8 mouse cellular contexts compared by ENCODE assay signal in genomic region chr13:58452651-58453413, GRCm38 (mm10). TPM values are rescaled to one million over a fixed set of nuclear protein-coding genes. Genes with fewer than 3 reads are reported as not detected.
DNase-seq lines count a peak whose midpoint lies in the region; ATAC-seq lines count a peak whose summit lies in the region.

No protein-coding gene starts in this region.

- H3K27me3 ChIP-seq in heart, embryonic 10.5 days (ENCODE audit: insufficient read depth, poor library complexity, severe bottlenecking): peaks cover 26% of the 10 kb centered on the region
- peaks cover 34% of the 10 kb centered on the region for H3K27me3 ChIP-seq in kidney, embryonic 15.5 days

- DNase-seq in adrenal gland, adult (ENCODE audit: inconsistent age in 2 of 2, low spot score in 1 of 2): peak; percentile 46 to 79
- DNase-seq in adrenal gland, adult 8-10 months: no peak
- peak; percentile 40 for DNase-seq in adrenal gland, postnatal 10 days
- peak; percentile 82 for DNase-seq in heart, embryonic 10.5 days (ENCODE audit: low spot score)
- DNase-seq in right cerebral cortex, postnatal 36 days (ENCODE audit: low spot score in 2 of 2): no peak
- DNase-seq in spleen, postnatal 10 days (ENCODE audit: low spot score in 2 of 2): no peak

- H3K27ac ChIP-seq in heart, embryonic 10.5 days: peak overlapping the region; percentile 59
- no peak overlapping the region for H3K27ac ChIP-seq in kidney, embryonic 15.5 days
- no peak overlapping the region for H3K27ac ChIP-seq in macrophage

- no peaks in the 10 kb centered on the region for H3K9me3 ChIP-seq in heart, embryonic 10.5 days
- no peaks in the 10 kb centered on the region for H3K9me3 ChIP-seq in kidney, embryonic 15.5 days (replicated peaks)

- H3K4me3 ChIP-seq in heart, embryonic 10.5 days: peak overlapping the region; percentile 62
- peak overlapping the region; percentile 41 for H3K4me3 ChIP-seq in kidney, embryonic 15.5 days (replicated peaks)
- H3K4me3 ChIP-seq in macrophage (ENCODE audit: inconsistent target): peak overlapping the region; percentile 14; the same call in 1 of the 2 replicates

- peaks cover 8% of the 10 kb centered on the region; the same call in 1 of the 2 replicates for H3K4me1 ChIP-seq in heart, embryonic 10.5 days
- peaks cover 12% of the 10 kb centered on the region for H3K4me1 ChIP-seq in kidney, embryonic 15.5 days

- H3K4me2 ChIP-seq in kidney, embryonic 15.5 days: peak overlapping the region; percentile 75

- H3K79me2 ChIP-seq in macrophage (ENCODE audit: inconsistent target): no peaks in the 10 kb centered on the region

- 0 out of 2 replicates have a peak, but pooled peaks have one; percentile 58 for ATAC-seq in kidney, embryonic 15.5 days (replicated peaks; ENCODE audit: low FRiP score)

- 0 out of 2 replicates have a peak overlapping the region, but pooled peaks have one; percentile 18 for H3K9ac ChIP-seq in kidney, embryonic 15.5 days

- no peaks in the 10 kb centered on the region for H3K36me3 ChIP-seq in heart, embryonic 10.5 days
- no peaks in the 10 kb centered on the region for H3K36me3 ChIP-seq in kidney, embryonic 15.5 days
- no peaks in the 10 kb centered on the region for H3K36me3 ChIP-seq in macrophage (ENCODE audit: inconsistent target)

- WGBS in heart, embryonic 10.5 days: 11% methylated on average over 32 of the region's 32 CpGs
- 15% methylated on average over 32 of the region's 32 CpGs for WGBS in kidney, embryonic 15.5 days
- 20% methylated on average over 32 of the region's 32 CpGs for WGBS in macrophage (ENCODE audit: missing documents)

RNA-seq across cellular contexts. Expression of gene Hnrnpk, which starts 49.7 kb away (rescaled TPM):
- 100 to 1,000 TPM; 695 to 896 (median 793) TPM for total RNA-seq in adrenal gland, adult 8-10 months (2022)
- 100 to 1,000 TPM; 858 to 894 TPM for total RNA-seq in adrenal gland, postnatal 10 days (2021)
- polyA plus RNA-seq in heart, embryonic 10.5 days (2016; fragmentation: Nextera tagmentation; extraction: Ambion mirVana): 1,257 and 1,505 TPM in 2 replicates
- polyA plus RNA-seq in kidney, embryonic 15.5 days (2015; fragmentation: Nextera tagmentation; extraction: Ambion mirVana): 1,666 and 1,742 TPM in 2 replicates
- total RNA-seq in macrophage (2018; cell fraction: chromatin; rRNA removed): 1,000 to 10,000 TPM in 10 of 26 experiments, 100 to 1,000 TPM in 16; 632 to 1,255 (median 977) TPM
- total RNA-seq in macrophage (2018; cell fraction: cytosol; rRNA removed): 100 to 1,000 TPM; 279 to 518 (median 328) TPM
- total RNA-seq in macrophage (2018; cell fraction: nucleus; rRNA removed): 100 to 1,000 TPM; 397 to 697 (median 553) TPM
- 321 to 467 TPM (median 425 TPM) in 3 replicates for polyA plus RNA-seq in macrophage (2018)

RNA-seq across cellular contexts. Expression of gene Rmi1, which starts 50.8 kb away (rescaled TPM):
- total RNA-seq in adrenal gland, adult 8-10 months (2022): 10 to 100 TPM; 17.8 to 23.5 (median 21.6) TPM
- total RNA-seq in adrenal gland, postnatal 10 days (2021): 10 to 100 TPM; 15.2 to 19.8 TPM
- 21.8 and 26.0 TPM in 2 replicates for polyA plus RNA-seq in heart, embryonic 10.5 days (2016; fragmentation: Nextera tagmentation; extraction: Ambion mirVana)
- 26.2 and 27.3 TPM in 2 replicates for polyA plus RNA-seq in kidney, embryonic 15.5 days (2015; fragmentation: Nextera tagmentation; extraction: Ambion mirVana)
- total RNA-seq in macrophage (2018; cell fraction: chromatin; rRNA removed): 10 to 100 TPM; 20.6 to 95.2 (median 43.9) TPM
- 10 to 100 TPM in 25 of 26 experiments, 1 to 10 TPM in 1; 8.2 to 27.1 (median 16.7) TPM for total RNA-seq in macrophage (2018; cell fraction: cytosol; rRNA removed)
- total RNA-seq in macrophage (2018; cell fraction: nucleus; rRNA removed): 100 to 1,000 TPM in 1 of 26 experiments, 10 to 100 TPM in 25; 22.3 to 101 (median 41.2) TPM
- polyA plus RNA-seq in macrophage (2018): 18.1 to 36.6 TPM (median 36.0 TPM) in 3 replicates

Comparison
In these comparisons a context has a peak if more than half of its experiments do, and no peak if none do; other contexts are left out.
1. DNase-seq: peak in adrenal gland, adult (2 of 2), adrenal gland, postnatal 10 days (single experiment) and heart, embryonic 10.5 days (single experiment); none in adrenal gland, adult 8-10 months (single experiment), right cerebral cortex, postnatal 36 days (0 of 2) and spleen, postnatal 10 days (0 of 2).
2. Peak in every context shown above with its lines, with median percentiles within 50 percentile points of each other: H3K4me3 ChIP-seq.